Mouse (Mus musculus) lung, adult 2 months (tissue): ENCODE data around the gene Itgb2. TPM values are rescaled to one million over a fixed set of nuclear protein-coding genes. Genes with fewer than 3 reads are reported as not detected.

Source experiments
- DNase-seq: peaks from one replicate; pipeline ENCODE4 v3.0.0; 2022
- H3K4me1 ChIP-seq: fragments of 200-500 bp; 2 replicates; pipeline ENCODE4 v1.6.1; 2011; ENCODE audit warnings: low read length; ENCODE audit not compliant: control insufficient read depth, insufficient read depth
- H3K4me3 ChIP-seq: fragments of 200-500 bp; replicated peaks from 2 replicates; pipeline ENCODE3; 2011; ENCODE audit warnings: low read depth, mild to moderate bottlenecking, control low read depth, low read length; ENCODE audit errors: extremely low read depth
- CTCF ChIP-seq: fragments of 200-500 bp; IDR thresholded peaks from 2 replicates; pipeline ENCODE4 v1.5.1; 2011; ENCODE audit warnings: mild to moderate bottlenecking, low read length, control low read depth; ENCODE audit not compliant: insufficient read depth
- POLR2A ChIP-seq: fragments of 200-500 bp; IDR thresholded peaks from 2 replicates; pipeline ENCODE4 v1.6.1; 2011; ENCODE audit warnings: low read depth, mild to moderate bottlenecking, control low read depth, low read length, borderline replicate concordance; ENCODE audit errors: extremely low read depth
- WGBS: fragments of 180-500 bp; shearing (Covaris S2); methylation state at CpG from one replicate; pipeline ENCODE4 v1.1.7; 2018; 5-methylcytosine and 5-hydroxymethylcytosine counted together
- polyA plus RNA-seq: library from polyadenylated mRNA; depleted of rRNA; stranded (reverse); fragments of >200 nt; gene quantifications from 2 replicates; pipeline ENCODE4 v1.2.3, GENCODE M21; 2012

Gene Itgb2
- polyA plus RNA-seq, 1 experiment, result 91.7 TPM

DNA sequence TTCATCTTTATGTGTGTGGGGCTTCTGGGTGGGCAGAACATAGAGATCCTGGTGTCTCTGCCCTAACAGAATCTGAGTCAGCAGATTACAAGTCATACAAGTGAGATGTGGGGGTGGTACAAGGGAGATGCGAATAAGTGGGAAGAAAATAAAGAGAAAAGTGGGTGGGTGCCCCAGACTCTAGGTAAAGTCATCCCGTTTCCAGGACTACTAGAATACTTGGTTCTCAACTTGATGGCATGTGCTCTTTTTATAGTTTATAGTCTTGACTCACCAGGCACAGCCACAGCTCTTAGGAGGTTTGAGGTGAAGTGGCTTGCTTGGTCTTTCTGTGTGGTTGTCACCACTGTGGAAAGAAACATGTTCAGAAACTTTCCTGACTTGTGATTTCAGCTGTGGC, 66.0 kb downstream of the Itgb2 start:
- DNase-seq, result no peak
- Histone ChIP-seq H3K4me3 (no peak overlapping the region), H3K4me1 (no peaks in the 10 kb centered on the region)
- TF ChIP-seq CTCF (no peak), POLR2A (no peak)
- 90% methylated on average over 2 of the region's 2 CpGs for WGBS

DNA sequence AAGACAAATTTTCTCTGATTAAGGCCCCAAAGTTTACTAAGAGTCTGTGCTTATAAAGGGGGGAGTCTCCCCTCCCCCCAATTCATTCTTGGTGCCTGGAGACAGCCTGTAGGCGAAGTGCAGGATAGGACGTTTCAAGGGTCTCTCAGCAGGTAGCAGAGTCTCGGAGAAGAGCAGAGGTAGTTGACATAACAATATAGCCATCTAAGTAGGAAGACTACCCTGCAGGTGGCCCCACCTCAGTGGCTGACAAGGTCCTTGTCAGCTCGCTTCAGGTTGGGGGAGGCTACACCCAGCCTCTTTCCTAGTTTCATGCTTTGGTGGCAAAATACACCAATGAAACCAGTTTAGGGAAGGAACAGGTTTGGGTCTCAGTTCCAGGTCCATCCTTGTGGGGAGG, 73.0 kb downstream of the Itgb2 start:
- Histone ChIP-seq H3K4me3 (no peak overlapping the region), H3K4me1 (peaks cover 4% of the 10 kb centered on the region)
- 66% methylated on average over 4 of the region's 4 CpGs for WGBS
- DNase-seq, result no peak
- TF ChIP-seq CTCF (no peak), POLR2A (no peak)

DNA sequence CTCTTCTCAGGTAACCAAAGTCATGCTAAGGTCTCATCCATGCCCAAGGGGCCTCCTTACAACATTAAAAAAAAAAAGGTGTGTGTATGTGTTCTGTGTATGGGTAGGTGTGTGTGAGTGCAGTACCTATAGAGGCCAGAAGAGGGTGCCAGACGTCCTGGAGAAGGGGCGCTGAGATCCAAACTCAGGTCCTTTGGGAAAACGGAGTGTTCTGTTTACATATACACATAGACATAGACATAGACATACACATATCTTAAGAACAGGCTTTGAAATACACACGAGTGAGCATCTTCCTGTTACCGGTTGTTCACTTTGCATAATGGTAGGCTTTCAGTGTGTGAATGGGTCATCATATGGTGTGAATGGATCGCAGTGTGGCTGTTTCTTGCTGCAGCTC, 74.1 kb downstream of the Itgb2 start:
- no peak overlapping the region for H3K4me3 ChIP-seq
- no peak for DNase-seq
- peaks cover 4% of the 10 kb centered on the region for H3K4me1 ChIP-seq
- TF ChIP-seq POLR2A (no peak), CTCF (peak; percentile 42; the same call in 1 of the 2 replicates)
- WGBS, result 89% methylated on average over 6 of the region's 6 CpGs

DNA sequence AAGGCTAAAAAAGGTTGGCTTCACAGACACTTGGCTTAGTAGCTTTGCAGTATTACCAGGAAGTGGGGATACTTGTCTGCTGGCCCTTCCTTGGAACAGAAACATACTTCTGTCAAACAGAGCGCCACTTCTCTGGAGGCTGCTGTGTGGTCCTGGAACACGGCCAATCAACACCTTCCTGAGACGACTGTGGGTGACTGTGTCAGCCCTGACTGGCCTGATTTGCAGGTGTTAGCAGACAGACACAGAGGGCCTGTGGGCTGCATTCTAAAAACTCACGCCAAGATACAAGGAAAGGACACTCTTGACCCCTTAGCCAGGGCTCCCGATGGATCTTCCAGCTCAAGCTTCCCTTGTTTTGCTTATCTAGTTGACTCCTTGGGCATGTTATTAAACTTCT, 74.9 kb downstream of the Itgb2 start:
- DNase-seq, result peak; percentile 41
- TF ChIP-seq POLR2A, result no peak
- no peak for TF ChIP-seq CTCF
- 33% methylated on average over 5 of the region's 5 CpGs for WGBS
- Histone ChIP-seq H3K4me1 (peaks cover 4% of the 10 kb centered on the region), H3K4me3 (no peak overlapping the region)

DNA sequence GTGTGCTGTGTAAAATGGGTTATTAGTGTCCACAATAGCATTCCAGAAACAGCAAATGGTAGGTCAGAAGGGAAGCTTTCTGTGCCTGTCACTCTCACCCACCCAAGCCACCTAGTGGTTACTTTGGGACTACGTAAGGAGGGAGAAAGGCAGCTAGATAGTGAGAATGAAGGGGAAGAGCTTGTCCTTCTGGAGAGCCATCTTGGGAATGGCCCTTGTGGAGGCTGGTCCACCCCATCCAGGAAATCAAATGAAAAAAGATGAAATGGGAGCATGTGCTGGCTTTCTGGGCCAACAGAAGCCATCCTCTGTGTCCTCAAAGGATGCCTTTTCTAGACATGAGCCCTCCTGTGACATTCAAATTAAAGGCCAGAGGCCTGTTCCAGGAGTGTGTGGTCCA, 75.3 kb downstream of the Itgb2 start:
- Histone ChIP-seq H3K4me3 (no peak overlapping the region), H3K4me1 (peaks cover 4% of the 10 kb centered on the region)
- DNase-seq, result peak; percentile 38
- no peak for TF ChIP-seq POLR2A
- peak; percentile 17; the same call in 1 of the 2 replicates for TF ChIP-seq CTCF
- WGBS, result 16% methylated on average over 1 of the region's 1 CpGs

DNA sequence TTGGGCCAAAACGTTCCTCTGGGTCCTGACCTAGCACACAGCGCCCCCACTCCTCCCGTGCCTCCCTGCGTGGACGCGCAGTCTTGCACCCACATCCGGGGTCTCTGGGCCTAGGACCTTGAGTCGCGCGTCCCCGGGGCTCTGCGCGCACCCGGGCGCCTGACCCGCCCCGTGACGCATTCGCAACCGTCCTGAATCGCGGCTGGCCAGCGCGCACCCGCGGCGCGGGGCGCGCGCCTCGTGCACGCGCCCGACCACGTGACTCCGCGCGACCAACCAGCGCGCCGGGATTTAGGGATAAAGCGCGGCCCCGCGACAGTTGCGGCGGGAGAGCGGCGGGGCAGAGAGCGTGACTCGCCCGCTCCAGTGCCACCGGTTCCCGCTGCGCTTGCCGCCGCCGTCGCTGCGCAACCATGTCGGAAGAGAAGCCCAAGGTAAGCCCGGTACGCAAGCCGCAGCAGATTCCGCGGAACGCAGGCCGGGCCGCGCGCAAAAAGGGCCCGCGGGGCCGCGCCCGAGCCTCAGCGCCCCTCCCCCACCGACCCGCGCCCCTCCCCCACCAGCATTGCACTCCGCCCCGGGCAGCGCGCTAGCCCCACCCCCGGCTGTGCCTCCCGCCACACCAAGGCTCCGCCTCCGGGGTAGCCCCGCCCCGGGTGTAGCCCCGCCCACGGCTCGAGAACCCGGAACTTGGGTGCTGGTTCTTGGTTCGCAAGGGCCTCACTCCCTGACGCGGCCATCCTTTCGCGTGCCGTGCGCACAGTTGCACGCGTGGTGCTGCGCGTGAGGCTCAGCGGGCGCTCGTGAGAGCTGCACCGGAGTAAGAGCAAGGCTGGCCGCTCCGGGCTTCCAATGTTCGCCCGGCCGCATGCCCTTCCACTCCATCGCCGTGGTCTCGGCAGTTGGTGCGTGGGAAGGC, 76.1 kb downstream of the Itgb2 start, which contains the start of the genes Sumo3 and Gm49325:
Gene Sumo3, plus strand, starts transcription at position 190 of the 919 bp plus-strand sequence.
Gene Gm49325, plus strand, starts transcription at position 290 of the 919 bp plus-strand sequence.
- TF ChIP-seq CTCF, result no peak
- TF ChIP-seq POLR2A, result peak; percentile 92; the same call in 1 of the 2 replicates
- 2% methylated on average over 118 of the region's 119 CpGs for WGBS
- peak; percentile 99 for DNase-seq
- Histone ChIP-seq H3K4me1 (peaks cover 4% of the 10 kb centered on the region), H3K4me3 (peak within 1 kb of the TSS; percentile 88)

DNA sequence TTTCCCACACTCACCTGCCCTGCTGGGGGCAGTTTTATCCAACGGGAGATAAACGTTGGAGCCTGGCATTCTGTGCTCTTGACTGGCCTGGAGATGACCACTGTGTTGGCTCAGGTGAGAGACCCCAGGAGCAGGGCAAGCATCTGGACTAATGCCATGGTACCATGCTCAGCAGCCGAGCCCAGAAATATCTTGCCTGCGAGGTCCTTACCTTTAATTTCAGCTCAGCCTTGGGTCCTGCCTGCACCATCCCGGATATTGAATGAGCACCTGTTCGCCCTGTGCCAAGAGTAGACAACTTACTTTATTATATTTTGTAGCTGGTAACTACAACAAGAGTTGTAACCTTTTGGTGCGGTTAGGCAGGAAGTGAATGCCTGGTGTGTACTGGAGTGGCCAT, 76.8 kb downstream of the Itgb2 start:
- DNase-seq, result no peak
- Histone ChIP-seq H3K4me1 (peaks cover 4% of the 10 kb centered on the region), H3K4me3 (peak overlapping the region; percentile 79)
- WGBS, result 13% methylated on average over 7 of the region's 7 CpGs
- TF ChIP-seq POLR2A (no peak), CTCF (no peak)

DNA sequence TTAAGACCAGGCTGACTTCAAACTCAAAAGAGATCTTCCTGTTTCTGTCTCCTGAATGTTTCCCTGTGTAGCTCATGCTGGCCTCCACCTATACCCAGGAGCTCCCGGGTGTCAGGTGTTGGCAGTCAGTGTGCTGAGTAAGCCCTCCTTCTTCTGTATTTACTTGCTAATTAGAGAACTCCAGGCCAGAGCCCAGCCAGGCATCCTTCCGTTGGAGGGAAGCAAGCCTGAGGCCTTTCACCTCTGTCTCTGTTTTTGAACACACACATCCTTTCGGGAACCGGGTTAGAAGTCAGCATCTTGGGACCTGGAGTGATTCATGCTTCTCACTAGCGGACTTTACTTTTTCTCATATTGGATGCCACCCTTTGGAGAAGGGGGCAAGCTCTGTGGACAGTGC, 77.4 kb downstream of the Itgb2 start:
- TF ChIP-seq CTCF, result no peak
- TF ChIP-seq POLR2A, result no peak
- DNase-seq, result no peak
- no peak overlapping the region for H3K4me3 ChIP-seq
- WGBS, result 41% methylated on average over 5 of the region's 5 CpGs
- peaks cover 4% of the 10 kb centered on the region for H3K4me1 ChIP-seq

DNA sequence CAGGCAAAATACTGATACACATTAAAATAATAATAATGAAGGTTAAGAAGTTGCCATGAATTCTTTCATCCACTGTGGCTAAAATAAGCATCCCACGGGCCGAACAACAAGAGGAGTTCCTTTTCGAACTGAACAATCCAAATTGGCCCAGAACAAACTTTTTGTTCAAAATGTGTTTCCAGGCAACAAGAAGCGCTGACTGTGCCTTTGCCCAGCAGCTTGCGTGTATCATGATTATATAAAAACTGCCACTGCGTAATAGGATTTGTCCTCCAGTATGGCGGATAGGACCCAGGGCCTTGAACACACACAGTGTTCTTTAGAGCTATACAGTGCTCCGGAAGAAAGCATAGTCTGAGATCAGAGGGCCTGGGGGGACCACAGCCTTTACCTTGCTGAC, 78.5 kb downstream of the Itgb2 start:
- Histone ChIP-seq H3K4me1 (peaks cover 13% of the 10 kb centered on the region), H3K4me3 (no peak overlapping the region)
- DNase-seq, result no peak
- no peak for TF ChIP-seq POLR2A
- TF ChIP-seq CTCF, result no peak
- 74% methylated on average over 8 of the region's 8 CpGs for WGBS
